Mouse (Mus musculus): ENCODE data around the gene Gm7030.
"Not testable (repeated sequence)": the region's sequence is repeated elsewhere in the genome, so short reads cannot be mapped to it uniquely, and the experiment has no call there.

The Gm7030 gene

DNA sequence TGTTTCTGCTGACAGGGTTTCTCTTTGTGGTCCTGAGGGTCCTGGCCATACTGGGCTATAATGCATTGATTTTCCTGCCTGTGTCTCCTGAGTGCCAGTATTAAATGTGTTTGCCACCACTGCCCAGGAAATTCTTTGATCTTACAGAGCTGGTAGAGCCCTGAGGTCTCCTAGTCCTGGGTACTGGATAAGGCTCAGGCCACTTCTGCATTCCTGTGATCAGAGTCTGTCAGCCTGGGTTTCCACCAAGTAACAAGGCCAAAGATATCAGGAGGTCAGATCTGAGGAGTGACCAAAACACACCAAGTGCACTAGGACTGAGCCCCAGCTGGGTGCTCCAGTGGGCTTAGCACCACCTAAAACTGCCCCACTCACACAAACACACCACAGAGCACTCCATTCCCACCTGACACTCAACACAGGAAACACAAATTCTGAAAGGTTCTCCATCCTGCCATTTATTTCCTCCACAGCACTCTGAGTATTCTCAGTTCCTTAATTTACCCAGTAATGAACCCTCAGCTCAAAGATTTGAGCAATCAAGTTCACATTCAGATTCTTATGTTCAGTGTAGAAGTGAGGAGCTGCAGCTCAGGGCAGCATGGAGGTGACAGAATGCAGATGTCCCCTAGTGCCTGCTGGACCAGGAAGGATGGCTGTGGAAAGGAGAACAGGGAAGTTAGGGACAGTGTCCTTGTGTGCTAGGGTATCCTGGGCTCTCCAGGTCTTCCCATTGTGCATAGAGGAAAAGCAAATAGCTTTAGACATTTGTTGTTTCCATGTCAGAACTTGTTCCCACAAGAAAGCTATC is 6.4 kb upstream of the Gm7030 start:
- not testable (repeated sequence) for DNase-seq

DNA sequence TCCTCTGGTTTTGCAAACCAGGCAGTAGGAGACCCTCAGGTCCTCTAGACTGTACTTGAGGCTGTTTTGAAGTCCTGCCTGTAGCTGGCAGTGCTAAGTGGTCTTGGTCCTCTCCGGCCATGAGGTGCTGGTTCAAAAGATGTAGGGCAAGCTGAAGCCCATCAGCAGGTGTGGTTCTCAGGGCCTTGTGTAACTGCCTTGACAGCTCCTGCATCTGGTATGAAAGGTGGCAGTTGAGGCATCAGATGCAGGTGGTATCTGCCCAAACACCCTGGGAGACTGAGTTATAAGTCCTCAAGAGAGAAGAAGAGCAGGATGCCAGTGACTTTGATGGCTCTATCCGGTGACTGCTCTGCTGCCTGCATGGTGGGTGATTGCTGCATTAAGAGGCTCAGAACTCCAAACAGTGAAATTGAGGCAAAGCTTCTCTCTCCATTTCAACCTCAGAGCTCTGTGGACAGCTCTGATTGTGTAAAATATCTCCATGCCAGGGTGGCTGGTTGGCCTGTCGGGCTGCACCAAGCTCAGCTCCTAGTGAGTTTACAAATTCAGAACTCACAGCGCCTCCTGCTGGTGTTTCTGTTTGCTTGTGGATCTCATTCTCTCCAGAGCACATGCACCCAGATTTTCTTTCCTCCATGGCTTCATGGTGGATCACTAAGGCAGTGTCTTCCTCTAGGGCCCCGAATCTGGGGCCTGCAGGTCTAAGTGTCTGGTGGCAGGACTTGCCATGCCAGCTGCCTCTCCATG is 2.5 kb upstream of the Gm7030 start:
- DNase-seq, result no peak

DNA sequence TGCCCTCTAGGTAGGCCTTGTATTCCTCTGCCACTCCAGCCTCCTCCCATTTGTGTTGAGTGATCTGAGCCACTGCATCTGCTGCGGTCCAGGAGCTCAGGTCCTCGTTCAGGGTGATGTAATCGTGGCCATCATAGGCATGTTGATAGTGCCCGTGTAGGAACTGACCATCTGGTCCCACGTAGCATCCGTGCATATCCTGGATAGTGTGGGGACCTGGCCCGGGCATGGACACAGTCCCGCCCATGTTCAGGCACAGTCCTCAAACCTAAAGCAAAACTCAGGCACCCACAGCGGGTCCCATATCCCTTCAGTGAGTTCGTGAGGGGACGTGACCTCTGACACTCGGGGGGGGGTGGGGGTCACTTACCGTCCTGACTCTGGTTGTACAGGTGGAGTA is 700 bp downstream of the Gm7030 start:
- not testable (repeated sequence) for DNase-seq

DNA sequence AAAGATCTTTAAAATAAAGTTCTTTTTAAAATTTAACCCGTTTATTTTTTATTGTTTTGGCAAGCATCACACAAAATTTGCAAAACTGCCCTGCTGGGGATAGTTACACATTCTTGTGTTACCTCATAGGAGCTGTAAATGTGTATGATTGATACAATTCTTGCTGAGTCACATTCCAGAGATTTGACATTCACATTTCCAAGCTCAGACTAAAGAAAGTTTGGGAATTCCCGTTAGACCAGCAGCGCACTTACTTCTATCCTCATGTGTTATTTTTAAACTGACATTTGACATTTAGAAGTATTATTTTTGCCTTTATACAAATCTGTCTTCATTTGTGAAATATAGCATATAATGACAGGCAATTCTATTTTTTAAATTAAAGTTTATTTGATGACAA is 5.1 kb downstream of the Gm7030 start:
- not testable (repeated sequence) for DNase-seq

DNA sequence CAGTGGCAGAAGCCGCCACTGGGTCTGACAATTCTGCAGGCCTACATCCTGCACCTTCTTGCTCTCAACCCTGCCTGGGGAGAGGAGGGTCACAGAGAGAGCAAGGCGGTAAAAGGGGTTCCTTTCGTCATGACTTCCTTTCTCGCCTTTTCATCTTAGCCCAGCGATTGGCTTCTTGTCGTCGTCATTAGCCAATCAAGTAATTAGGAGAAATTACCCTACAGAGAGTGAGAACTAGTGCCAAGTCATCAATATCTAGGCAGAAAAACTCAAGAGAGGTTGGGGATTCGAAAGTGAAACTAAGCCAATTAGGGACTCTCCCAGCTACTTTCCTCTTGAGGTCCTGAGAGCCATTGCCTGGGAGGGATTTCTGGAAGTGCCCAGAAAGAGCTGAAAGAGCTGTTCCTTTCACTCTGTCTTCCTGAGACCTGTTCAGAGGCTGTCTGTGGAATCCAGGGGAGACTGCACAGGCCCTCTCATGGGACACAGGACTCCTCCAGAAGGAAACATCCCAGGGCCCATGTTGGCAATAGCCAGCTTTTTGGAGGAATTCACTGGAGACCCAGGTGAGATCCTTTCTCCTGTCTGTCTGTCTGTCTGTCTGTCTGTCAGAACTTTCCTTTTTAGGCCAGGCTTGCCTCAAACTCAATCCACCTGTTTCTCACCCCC is 7.7 kb downstream of the Gm7030 start, which contains the start of gene Gm19684:
Gene Gm19684, plus strand, starts transcription at position 327 of the 669 bp plus-strand sequence.
- DNase-seq, result peak; percentile 43

DNA sequence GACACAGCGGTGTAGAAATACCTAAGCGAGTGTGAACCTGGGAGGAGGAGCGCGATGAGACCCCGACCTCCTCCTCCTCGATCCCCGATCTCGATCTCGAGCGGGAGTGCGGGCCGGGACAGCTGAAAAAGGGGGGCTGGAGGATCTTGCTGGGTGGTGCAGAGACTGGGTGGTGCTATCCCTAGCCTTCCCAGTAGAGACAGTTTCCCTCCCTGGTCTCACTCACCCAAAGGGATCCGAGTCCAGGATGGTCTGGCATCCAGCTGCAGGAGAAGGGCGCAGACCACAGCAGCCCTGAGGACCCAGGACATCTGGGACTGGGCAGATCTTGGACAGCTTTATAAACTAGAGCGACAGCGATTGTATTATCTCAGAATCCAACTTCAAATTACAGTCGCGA is 8.4 kb downstream of the Gm7030 start:
- not testable (repeated sequence) for DNase-seq

DNA sequence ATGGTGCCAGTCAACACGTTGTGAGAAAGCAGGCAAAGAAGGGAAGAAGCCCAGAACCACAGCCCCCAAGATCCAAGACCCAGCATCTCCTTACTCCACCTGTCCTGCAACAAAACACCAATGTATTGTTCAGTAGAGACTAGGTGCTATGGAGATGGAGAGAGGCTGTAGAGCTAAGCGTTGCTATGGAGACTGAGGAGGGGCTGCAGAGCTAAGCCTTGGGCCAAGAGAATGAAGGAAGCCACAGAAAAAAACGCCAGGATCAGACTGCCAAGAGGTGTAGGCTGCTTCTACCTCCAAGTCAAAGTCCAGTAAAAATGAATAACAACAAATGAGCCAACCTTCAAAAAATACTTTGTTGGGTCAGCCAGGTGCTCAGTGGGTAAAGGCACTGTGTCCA is 12.7 kb downstream of the Gm7030 start:
- DNase-seq, result not testable (repeated sequence)

DNA sequence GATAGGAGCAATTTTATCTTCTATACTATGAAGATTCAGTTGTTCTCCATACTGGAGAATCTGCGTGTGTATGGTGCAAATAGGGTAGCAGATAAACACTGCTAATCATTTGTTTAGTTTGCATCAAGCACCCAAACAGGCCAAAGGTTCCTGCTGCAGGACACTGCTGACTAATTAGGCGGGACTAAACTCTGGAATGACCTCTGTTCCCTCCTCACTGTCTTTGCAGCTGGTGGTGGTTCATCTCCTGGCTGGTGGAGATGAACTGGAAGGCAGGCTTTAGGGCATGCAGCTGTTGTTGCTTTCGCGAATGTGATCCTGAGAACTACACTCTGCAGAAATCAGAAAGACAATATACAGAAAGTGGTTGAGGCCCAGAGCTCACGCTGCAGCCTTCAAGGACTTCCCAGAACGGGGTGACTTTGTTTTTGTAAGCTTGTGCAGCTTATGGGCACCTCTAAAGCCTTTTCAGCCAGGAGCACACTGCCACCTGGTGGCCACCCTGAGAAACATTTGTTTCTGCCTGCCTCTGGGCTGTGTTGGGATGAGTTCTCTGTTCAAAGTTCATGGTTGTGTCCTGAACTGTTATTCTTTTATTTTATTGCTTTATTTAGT is 15.1 kb downstream of the Gm7030 start:
- DNase-seq, result not testable (repeated sequence)

DNA sequence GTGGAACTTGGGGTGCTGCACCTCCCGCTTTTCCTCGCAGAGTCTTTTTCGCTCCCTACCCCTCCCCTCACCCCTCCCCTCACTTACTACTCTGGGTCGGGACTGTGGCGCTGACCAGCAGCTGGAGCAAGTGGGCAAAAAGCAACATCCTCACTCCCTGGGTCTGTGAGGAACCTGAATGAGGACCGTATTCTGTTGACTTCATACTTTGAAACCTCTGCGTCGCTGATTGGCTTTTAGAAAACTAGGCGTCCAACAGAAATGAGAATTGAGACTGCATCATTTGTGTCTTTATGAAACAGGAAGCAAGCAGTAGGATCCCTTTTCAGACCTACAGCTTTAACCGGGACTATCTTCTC is 17.7 kb downstream of the Gm7030 start:
- DNase-seq, result peak; percentile 31

DNA sequence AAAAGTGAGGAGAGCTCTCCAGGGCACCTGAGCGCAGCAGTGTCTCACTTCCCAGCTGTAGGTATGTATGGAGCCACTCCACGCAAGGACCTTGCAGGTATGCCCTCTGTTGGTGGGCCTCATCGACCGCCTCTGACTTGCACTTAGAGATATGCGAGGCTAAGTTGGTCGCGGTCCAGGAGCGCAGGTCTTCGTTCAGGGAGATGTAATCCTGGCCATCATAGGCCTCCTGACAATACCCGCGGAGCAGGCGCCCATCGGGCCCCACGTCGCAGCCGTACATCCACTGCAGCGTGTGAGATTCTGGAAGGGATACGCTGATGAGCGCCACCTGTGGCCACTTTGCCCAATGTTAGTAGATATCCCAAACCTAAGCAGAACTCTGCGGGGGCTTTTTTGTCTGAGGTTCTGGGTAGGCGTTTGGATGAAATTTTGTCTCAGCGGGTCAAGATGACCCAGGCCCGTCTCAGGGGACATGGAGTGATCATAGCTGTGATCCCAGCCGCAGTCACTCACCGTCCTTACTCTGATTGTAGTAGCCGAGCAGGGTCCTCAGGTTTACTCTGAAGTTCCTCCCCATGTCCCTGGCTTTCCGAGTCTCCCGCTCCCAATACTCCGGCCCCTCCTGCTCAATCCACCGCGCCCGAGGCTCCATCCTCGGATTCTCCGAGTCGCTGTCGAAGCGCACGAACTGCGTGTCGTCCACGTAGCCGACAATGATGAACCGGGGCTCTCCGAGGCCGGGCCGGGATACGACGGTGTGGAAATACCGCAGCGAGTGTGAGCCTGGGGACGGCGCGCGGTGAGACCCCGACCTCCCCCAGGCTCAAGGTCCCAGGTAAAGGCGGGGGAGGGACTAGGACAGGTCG is 18.4 kb downstream of the Gm7030 start:
- peak; percentile 31 for DNase-seq

DNA sequence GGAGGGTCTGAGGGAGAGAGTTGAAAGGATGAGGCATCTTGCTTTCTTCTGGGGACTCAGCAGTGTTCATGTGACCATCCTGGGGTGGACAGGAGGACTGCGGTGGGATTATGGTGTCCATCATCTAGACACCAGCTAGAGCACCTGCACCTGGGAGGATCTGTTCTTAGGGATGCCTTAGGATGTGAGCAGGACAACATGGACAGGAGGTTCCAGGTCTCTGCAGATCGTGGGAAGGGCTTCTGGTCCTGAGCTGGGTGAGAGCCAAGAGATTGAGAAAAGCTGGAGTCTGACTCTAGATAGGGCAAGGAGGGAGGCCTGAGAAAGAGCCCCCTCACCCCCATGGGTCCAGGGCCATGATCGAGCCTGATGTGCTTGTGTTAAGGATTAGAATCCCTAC is 19.1 kb downstream of the Gm7030 start:
- DNase-seq, result not testable (repeated sequence)

DNA sequence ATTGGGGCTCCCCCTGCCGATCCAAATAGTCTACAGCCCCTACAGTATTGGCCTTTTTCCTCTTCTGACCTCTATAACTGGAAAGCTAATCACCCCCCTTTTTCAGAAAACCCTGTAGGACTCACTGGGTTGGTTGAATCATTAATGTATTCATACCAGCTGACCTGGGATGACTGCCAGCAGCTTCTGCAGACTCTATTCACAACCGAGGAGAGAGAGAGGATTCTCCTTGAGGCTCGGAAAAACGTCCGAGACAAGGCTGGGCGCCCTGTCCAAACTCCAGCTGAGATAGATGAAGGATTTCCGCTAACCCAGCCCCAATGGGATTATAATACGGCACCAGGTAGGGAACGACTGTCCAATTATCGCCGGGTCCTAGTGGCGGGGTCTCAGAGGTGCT is 27.1 kb downstream of the Gm7030 start:
- DNase-seq, result not testable (repeated sequence)

DNA sequence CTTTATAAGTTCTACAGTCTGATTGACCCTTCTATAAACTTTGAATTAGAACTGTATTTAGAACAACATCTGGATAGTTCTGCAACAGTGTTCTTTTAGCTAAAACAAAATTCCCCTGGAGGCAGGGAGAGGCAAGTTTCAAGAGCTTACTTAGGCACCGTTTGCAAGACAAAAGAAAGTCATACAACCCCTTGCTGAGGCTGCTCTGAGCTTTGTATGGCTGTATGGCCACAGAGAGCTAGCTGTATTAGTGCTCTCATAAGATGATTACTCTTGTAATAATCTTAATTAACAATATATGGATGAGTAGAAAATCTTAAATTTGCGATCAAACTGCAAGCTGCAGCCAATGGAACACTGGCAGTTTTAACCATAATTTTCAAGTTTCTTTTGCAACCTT is 29.6 kb downstream of the Gm7030 start:
- DNase-seq, result not testable (repeated sequence)

DNA sequence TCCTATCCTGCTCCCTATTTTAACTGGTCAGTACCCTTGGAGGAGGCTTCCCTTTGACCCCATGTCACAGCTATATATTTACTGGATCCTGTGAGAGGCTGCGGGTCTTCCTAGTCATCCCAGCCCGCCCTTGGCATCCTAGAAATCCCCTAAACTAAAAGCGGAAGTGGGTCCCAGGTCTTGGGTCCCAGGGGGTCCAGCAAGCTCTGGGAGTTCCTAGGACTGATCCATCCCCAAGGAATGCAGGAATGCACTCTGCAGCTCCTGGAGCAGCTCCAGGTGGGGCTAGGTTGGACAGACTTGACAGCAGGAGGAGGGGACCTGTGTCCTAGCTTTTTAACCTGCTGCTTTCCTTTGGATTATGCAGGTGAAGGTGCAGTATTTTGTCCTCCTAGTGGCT is 35.3 kb downstream of the Gm7030 start:
- no peak for DNase-seq

DNA sequence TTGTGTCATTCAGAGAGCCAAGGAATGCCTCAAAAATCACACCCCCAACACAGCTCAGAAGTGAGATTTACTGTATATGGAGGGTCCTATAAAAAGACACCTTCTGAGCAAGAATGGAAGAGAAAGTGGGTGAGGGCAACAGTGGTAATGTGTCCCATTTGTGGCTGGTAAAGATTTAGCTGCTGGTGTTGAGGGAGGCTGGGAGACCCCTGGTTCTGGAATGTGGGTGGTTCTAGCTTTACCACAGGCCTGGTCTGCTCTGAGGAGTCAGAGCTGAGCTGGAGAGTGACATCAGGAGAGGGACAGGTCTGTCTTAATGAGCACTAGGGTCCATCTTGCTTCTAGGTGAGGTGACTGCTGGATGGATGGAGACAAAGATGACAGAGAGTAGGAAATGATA is 36.7 kb downstream of the Gm7030 start:
- not testable (repeated sequence) for DNase-seq

DNA sequence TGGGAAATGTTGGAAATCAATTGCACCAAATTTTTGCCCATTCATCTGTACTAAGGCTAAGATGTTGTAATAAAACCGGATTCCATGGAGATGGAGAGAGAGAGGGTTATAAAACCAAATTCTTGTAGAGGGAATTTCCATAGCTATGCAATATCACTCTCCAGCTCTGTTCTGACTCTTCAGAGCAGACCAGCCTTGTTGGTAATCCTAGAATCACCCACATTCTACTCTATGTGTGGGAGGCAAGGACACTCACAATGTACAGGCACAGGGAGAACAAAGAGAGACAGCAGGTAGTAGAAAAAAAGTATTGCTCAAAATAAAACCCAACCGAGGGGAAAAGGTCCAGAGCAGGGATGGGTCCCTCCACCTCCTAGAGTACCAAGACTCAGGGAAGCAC is 37.3 kb downstream of the Gm7030 start:
- not testable (repeated sequence) for DNase-seq

DNA sequence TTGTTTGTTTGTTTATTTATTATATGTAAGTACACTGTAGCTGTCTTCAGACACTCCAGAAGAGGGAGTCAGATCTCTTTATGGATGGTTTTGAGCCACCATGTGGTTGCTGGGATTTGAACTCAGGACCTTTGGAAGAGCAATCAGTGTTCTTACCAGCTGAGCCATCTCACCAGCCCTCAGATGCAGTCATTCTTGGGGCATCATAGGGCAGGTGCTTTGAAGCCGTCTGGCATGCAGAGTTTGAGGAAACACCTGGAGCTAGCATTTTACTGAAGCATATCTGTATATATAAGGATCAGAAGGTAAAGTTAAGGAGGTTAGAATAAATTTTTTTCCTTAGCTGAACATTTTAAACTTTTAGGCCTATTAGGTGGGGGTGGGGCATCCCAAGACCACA is 43.2 kb downstream of the Gm7030 start:
- not testable (repeated sequence) for DNase-seq

DNA sequence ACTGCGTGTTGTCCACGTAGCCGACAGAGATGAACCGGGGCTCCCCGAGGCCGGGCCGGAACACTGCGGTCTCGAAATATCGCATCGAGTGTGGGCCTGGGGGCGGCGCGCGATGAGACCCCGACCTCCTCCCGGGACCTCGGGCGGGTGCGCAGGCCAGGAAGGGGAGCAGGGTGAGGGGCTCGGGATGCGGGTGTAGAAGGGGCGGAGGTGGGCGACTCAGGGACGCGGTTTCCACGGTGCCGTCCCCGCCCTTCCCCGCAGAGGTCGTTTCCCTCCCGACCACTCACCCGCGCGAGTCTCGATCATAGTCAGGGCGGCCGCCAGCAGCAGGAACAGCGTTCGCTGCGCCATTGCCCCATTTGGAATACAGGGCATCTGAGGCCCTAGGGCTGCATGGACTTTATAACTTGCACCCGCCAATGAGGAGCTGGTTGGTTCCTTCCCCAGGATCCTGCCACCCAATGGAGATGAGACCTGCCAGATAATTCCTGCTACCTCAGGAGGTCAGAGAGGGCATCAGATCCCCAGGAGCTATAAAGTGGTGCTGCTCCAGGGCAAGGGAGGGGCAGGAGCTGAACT is 45.3 kb downstream of the Gm7030 start:
- no peak for DNase-seq

DNA sequence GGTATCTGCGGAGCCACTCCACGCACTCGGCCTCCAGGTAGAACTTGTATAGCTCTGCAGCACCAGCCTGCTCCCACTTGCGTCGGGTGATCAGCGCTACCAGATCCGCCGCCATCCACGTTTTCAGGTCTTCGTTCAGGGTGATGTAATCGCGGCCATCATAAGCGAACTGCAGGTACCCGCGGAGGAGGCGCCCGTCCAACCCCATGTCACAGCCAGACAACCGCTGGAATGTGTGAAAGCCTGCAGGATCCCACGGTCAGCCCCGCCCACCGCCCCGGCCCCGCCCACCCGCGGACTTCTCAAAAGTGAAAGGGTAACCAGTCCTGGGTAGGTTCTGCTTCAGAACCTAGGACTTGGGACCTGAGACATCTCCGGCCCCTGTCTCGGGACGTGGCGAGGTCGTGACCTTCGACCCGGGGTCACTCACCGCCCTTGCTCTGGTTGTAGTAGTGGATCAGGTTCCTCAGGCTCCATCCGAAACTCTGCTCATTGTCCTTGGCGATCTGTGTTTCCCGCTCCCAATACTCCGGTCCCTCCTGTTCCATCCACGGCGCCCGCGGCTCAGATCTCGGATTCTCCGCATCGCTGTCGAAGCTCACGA is 45.9 kb downstream of the Gm7030 start:
- no peak for DNase-seq

DNA sequence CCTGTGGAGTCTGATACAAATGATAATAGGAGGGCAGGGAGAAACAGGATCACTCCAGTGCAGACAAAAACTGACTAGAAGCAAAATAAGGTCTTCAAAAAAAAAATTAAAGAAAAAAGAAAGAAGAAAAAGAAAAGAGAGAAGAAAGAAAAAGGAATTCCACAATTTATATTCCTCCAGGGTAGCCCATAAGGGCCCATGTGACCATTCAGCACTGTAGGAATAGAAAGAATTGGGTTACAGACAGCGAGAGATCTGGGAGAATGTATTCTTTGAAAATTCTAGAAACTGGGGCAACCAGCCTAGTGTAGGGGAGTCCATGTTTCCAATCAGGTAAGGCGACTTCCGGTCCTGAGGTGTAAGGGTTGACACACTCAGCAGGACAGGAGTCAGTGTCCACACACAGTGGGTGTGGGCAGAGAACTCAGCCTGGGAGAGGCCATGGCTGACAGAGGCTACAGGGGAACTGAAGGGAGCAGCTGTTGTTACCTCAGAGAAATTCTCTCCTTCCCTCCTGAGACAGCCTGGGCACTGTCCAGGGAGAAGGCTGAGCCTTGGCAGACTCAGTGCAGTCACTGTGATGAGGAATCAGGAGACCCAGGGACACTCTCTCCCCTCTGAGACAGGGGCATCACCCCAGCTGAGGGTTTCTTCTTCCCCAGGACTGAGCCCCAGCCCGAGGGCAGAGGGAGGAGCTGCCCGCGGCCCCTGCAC is 46.5 kb downstream of the Gm7030 start:
- not testable (repeated sequence) for DNase-seq

DNA sequence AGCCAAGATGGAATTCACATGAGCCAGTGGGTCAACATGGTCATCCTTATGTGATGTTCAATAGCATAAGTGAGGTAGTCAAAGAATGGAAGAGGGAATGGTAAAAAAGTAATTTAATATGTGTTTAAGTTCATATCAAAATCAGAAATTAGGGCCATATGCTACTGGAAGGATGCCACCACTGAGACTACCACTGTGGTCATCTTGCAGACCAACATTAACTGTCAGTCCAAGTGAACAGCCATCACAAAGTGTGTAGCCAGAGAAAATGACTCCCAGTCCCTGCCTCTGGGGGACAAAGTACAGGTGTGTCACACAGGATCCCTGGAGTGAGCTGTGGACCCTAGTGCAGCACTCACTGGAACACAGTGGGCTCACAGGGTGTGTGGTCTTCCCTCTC is 47.3 kb downstream of the Gm7030 start:
- DNase-seq, result not testable (repeated sequence)
